Mouse (Mus musculus) neural tube, embryonic 11.5 days (tissue): ENCODE measurements around the gene Zfp866. TPM values are rescaled to one million over a fixed set of nuclear protein-coding genes. Genes with fewer than 3 reads are reported as not detected.

Experiments used
- ATAC-seq: fragments of 200-750 bp; cut with Nextera tagmentation; 2 replicates; pipeline ENCODE4 v1.8.0; 2017; ENCODE audit warnings: moderate number of reproducible peaks, mild to moderate bottlenecking, moderate TSS enrichment, moderate library complexity; ENCODE audit not compliant: insufficient read depth, low FRiP score, low TSS enrichment
- DNase-seq: peaks from one replicate; pipeline ENCODE4 v3.0.0-alpha.2; 2015; ENCODE audit warnings: low spot score
- H3K27ac ChIP-seq: fragments of 300-500 bp; sonication (generic); 2 replicates; pipeline ENCODE4 v1.5.1; 2014; ENCODE audit warnings: low read depth, mild to moderate bottlenecking, low read length
- H3K27me3 ChIP-seq: fragments of 300-500 bp; sonication (generic); 2 replicates; pipeline ENCODE4 v1.6.1; 2014; ENCODE audit warnings: mild to moderate bottlenecking, low read length, mixed read lengths; ENCODE audit not compliant: control insufficient read depth, insufficient read depth
- H3K36me3 ChIP-seq: fragments of 300-500 bp; sonication (generic); 2 replicates; pipeline ENCODE4 v1.6.1; 2014; ENCODE audit warnings: mild to moderate bottlenecking, low read length, moderate library complexity, mixed read lengths; ENCODE audit not compliant: control insufficient read depth, insufficient read depth
- H3K4me1 ChIP-seq: fragments of 300-500 bp; sonication (generic); 2 replicates; pipeline ENCODE4 v1.6.1; 2014; ENCODE audit warnings: low read length, mixed read lengths; ENCODE audit not compliant: control insufficient read depth, insufficient read depth
- H3K4me2 ChIP-seq: fragments of 300-500 bp; sonication (generic); 2 replicates; pipeline ENCODE4 v1.6.1; 2014; ENCODE audit warnings: low read depth, mild to moderate bottlenecking, moderate library complexity
- H3K4me3 ChIP-seq: fragments of 300-500 bp; sonication (generic); 2 replicates; pipeline ENCODE4 v1.5.1; 2014; ENCODE audit warnings: low read depth, low read length
- H3K9ac ChIP-seq: fragments of 300-500 bp; sonication (generic); 2 replicates; pipeline ENCODE4 v1.6.1; 2014; ENCODE audit warnings: mild to moderate bottlenecking, low read length
- H3K9me3 ChIP-seq: fragments of 300-500 bp; sonication (generic); 2 replicates; pipeline ENCODE4 v1.6.1; 2016; ENCODE audit warnings: low read length; ENCODE audit not compliant: control insufficient read depth
- WGBS: fragments of 180-500 bp; shearing (Covaris S2); extraction: QIAGEN DNeasy Blood & Tissue Kit; methylation state at CpG from one replicate; pipeline ENCODE4 v1.1.7; 2014; 5-methylcytosine and 5-hydroxymethylcytosine counted together
- polyA plus RNA-seq: library from polyadenylated mRNA; unstranded; fragments of >200 nt; fragmentation: Nextera tagmentation; extraction: Ambion mirVana; gene quantifications from 2 replicates; pipeline ENCODE4 v1.2.1, GENCODE M21; 2014

Gene Zfp866
- polyA plus RNA-seq, 1 experiment from 2014 or later: 42.0 TPM

- no peaks in the 10 kb centered on the region for H3K9me3 ChIP-seq
- H3K9ac ChIP-seq: no peak overlapping the region
- 93% methylated on average over 2 of the region's 2 CpGs for WGBS
- no peak overlapping the region for H3K4me2 ChIP-seq
- peaks cover 11% of the 10 kb centered on the region; the same call in 1 of the 2 replicates for H3K36me3 ChIP-seq
- DNase-seq (no peak), ATAC-seq (no peak)
- peaks cover 10% of the 10 kb centered on the region; the same call in 1 of the 2 replicates for H3K4me1 ChIP-seq
- H3K4me3 ChIP-seq: no peak overlapping the region
- H3K27ac ChIP-seq: no peak overlapping the region
- no peaks in the 10 kb centered on the region for H3K27me3 ChIP-seq
Observed at GRCm38 (mm10) chr8:69772106-69772505, 18.9 kb downstream of the Zfp866 start.

GRCm38 (mm10) chr8:69771221-69771620, 19.8 kb downstream of the Zfp866 start:
- Histone ChIP-seq H3K4me2 (no peak overlapping the region), H3K9ac (no peak overlapping the region), H3K4me3 (no peak overlapping the region), H3K9me3 (no peaks in the 10 kb centered on the region), H3K4me1 (peaks cover 10% of the 10 kb centered on the region; the same call in 1 of the 2 replicates), H3K27me3 (no peaks in the 10 kb centered on the region), H3K27ac (no peak overlapping the region), H3K36me3 (peaks cover 16% of the 10 kb centered on the region)
- DNase-seq: no peak
- no peak for ATAC-seq
- 92% methylated on average over 9 of the region's 9 CpGs for WGBS

- 86% methylated on average over 4 of the region's 4 CpGs for WGBS
- no peak overlapping the region for H3K4me3 ChIP-seq
- no peaks in the 10 kb centered on the region for H3K4me1 ChIP-seq
- H3K9me3 ChIP-seq: no peaks in the 10 kb centered on the region
- H3K9ac ChIP-seq: no peak overlapping the region
- H3K27me3 ChIP-seq: no peaks in the 10 kb centered on the region
- H3K27ac ChIP-seq: no peak overlapping the region
- H3K4me2 ChIP-seq: no peak overlapping the region
- peaks cover 31% of the 10 kb centered on the region for H3K36me3 ChIP-seq
- DNase-seq (no peak), ATAC-seq (no peak)
Observed at GRCm38 (mm10) chr8:69761814-69762445, 29.0 kb downstream of the Zfp866 start.

GRCm38 (mm10) chr8:69758316-69758715, 32.7 kb downstream of the Zfp866 start:
- DNase-seq: no peak
- no peak overlapping the region for H3K4me2 ChIP-seq
- 97% methylated on average over 5 of the region's 5 CpGs for WGBS
- no peaks in the 10 kb centered on the region for H3K4me1 ChIP-seq
- H3K27ac ChIP-seq: no peak overlapping the region
- H3K4me3 ChIP-seq: no peak overlapping the region
- H3K9me3 ChIP-seq: no peaks in the 10 kb centered on the region
- peaks cover 6% of the 10 kb centered on the region for H3K36me3 ChIP-seq
- ATAC-seq: no peak
- no peaks in the 10 kb centered on the region for H3K27me3 ChIP-seq
- H3K9ac ChIP-seq: no peak overlapping the region

- 89% methylated on average over 2 of the region's 2 CpGs for WGBS
- no peak overlapping the region for H3K9ac ChIP-seq
- H3K4me1 ChIP-seq: peaks cover 3% of the 10 kb centered on the region
- H3K36me3 ChIP-seq: no peaks in the 10 kb centered on the region; the same call in 1 of the 2 replicates
- H3K9me3 ChIP-seq: no peaks in the 10 kb centered on the region
- no peak overlapping the region for H3K4me2 ChIP-seq
- DNase-seq (no peak), ATAC-seq (no peak)
- H3K27ac ChIP-seq: no peak overlapping the region
- H3K4me3 ChIP-seq: no peak overlapping the region
- no peaks in the 10 kb centered on the region for H3K27me3 ChIP-seq
Observed at GRCm38 (mm10) chr8:69752437-69752836, 38.5 kb downstream of the Zfp866 start.

- Histone ChIP-seq H3K9ac (peak within 1 kb of the TSS; percentile 92), H3K4me2 (peak within 1 kb of the TSS; percentile 33), H3K4me3 (peak within 1 kb of the TSS; percentile 63), H3K9me3 (no peaks in the 10 kb centered on the region), H3K27me3 (no peaks in the 10 kb centered on the region), H3K4me1 (peaks cover 3% of the 10 kb centered on the region), H3K27ac (peak within 1 kb of the TSS; percentile 97), H3K36me3 (no peaks in the 10 kb centered on the region)
- ATAC-seq (peak; percentile 98), DNase-seq (peak; percentile 96)
- WGBS: 3% methylated on average over 48 of the region's 48 CpGs
Observed at GRCm38 (mm10) chr8:69749544-69750454, 41.2 kb downstream of the Zfp866 start, which contains the start of gene Zfp963. TSS of gene Zfp963 (minus strand) at chr8:69749970.

GRCm38 (mm10) chr8:69741231-69741630, 49.7 kb downstream of the Zfp866 start:
- 89% methylated on average over 2 of the region's 2 CpGs for WGBS
- Histone ChIP-seq H3K4me2 (no peak overlapping the region), H3K4me3 (no peak overlapping the region), H3K36me3 (no peaks in the 10 kb centered on the region; the same call in 1 of the 2 replicates), H3K4me1 (no peaks in the 10 kb centered on the region), H3K9ac (no peak overlapping the region), H3K27ac (no peak overlapping the region), H3K9me3 (no peaks in the 10 kb centered on the region), H3K27me3 (no peaks in the 10 kb centered on the region)
- DNase-seq (no peak), ATAC-seq (no peak)

- Histone ChIP-seq H3K27me3 (no peaks in the 10 kb centered on the region), H3K4me2 (no peak overlapping the region), H3K36me3 (no peaks in the 10 kb centered on the region; the same call in 1 of the 2 replicates), H3K9me3 (no peaks in the 10 kb centered on the region), H3K4me3 (no peak overlapping the region), H3K9ac (no peak overlapping the region), H3K27ac (no peak overlapping the region), H3K4me1 (no peaks in the 10 kb centered on the region)
- 86% methylated on average over 6 of the region's 6 CpGs for WGBS
- no peak for DNase-seq
- no peak for ATAC-seq
Observed at GRCm38 (mm10) chr8:69740763-69741162, 50.2 kb downstream of the Zfp866 start.
